Mouse (Mus musculus) kidney, embryonic 16.5 days (tissue): ENCODE measurements at regions not wholly inside any gene's neighbourhood (a gene's known extent, or its start where the extent isn't known, plus 50 kb on each side); places are given as distances from the start of the nearest gene placed in this dataset.
A peak's percentile ranks its signal among the peaks of the same experiment; 100 is the strongest.

Experiments used
- ATAC-seq: fragments of 200-750 bp; cut with Nextera tagmentation; 2 replicates; pipeline ENCODE4 v1.8.0; 2017; ENCODE audit warnings: moderate TSS enrichment; ENCODE audit not compliant: low FRiP score, low TSS enrichment
- H3K27ac ChIP-seq: fragments of 300-500 bp; sonication (generic); 2 replicates; pipeline ENCODE4 v1.5.1; 2014; ENCODE audit warnings: low read length
- H3K27me3 ChIP-seq: fragments of 300-500 bp; sonication (generic); 2 replicates; pipeline ENCODE4 v1.6.1; 2014; ENCODE audit warnings: low read length, control low read depth, mixed read lengths; ENCODE audit not compliant: insufficient read depth
- H3K36me3 ChIP-seq: fragments of 300-500 bp; sonication (generic); 2 replicates; pipeline ENCODE4 v1.6.1; 2014; ENCODE audit warnings: low read length, control low read depth, mixed read lengths; ENCODE audit not compliant: insufficient read depth
- H3K4me1 ChIP-seq: fragments of 300-500 bp; sonication (generic); 2 replicates; pipeline ENCODE4 v1.6.1; 2014; ENCODE audit warnings: low read length, control low read depth, mixed read lengths; ENCODE audit not compliant: insufficient read depth
- H3K4me2 ChIP-seq: fragments of 300-500 bp; sonication (generic); replicated peaks from 2 replicates; pipeline ENCODE4 v1.6.1; 2014; ENCODE audit warnings: low read depth, low read length
- H3K4me3 ChIP-seq: fragments of 300-500 bp; sonication (generic); 2 replicates; pipeline ENCODE4 v1.5.1; 2014; ENCODE audit warnings: mild to moderate bottlenecking, low read length
- H3K9ac ChIP-seq: fragments of 300-500 bp; sonication (generic); replicated peaks from 2 replicates; pipeline ENCODE4 v1.6.1; 2014; ENCODE audit warnings: low read length
- H3K9me3 ChIP-seq: fragments of 300-500 bp; sonication (generic); 2 replicates; pipeline ENCODE4 v1.6.1; 2016; ENCODE audit warnings: low read length, control low read depth
- WGBS: fragments of 180-500 bp; shearing (Covaris S2); extraction: QIAGEN DNeasy Blood & Tissue Kit; methylation state at CpG from one replicate; pipeline ENCODE4 v1.1.7; 2014; 5-methylcytosine and 5-hydroxymethylcytosine counted together

GRCm38 (mm10) chr8:25329791-25330190 lies 505.6 kb upstream of the Adam5 start:
- H3K27ac ChIP-seq = peak overlapping the region; percentile 59
- WGBS = 31% methylated on average over 1 of the region's 1 CpGs

GRCm38 (mm10) chr8:25328318-25328717 lies 504.1 kb upstream of the Adam5 start:
- no peaks in the 10 kb centered on the region for H3K36me3 ChIP-seq
- peaks cover 40% of the 10 kb centered on the region for H3K4me1 ChIP-seq
- no peak overlapping the region for H3K4me2 ChIP-seq
- ATAC-seq = no peak
- H3K9me3 ChIP-seq = no peaks in the 10 kb centered on the region
- H3K27ac ChIP-seq = no peak overlapping the region
- no peak overlapping the region for H3K9ac ChIP-seq
- H3K4me3 ChIP-seq = no peak overlapping the region
- H3K27me3 ChIP-seq = no peaks in the 10 kb centered on the region
- WGBS = 75% methylated on average over 3 of the region's 3 CpGs

More at GRCm38 (mm10) chr8:25329791-25330190, 505.6 kb upstream of the Adam5 start:
- no peaks in the 10 kb centered on the region for H3K9me3 ChIP-seq
- no peak overlapping the region for H3K9ac ChIP-seq
- no peak overlapping the region for H3K4me2 ChIP-seq
- no peaks in the 10 kb centered on the region for H3K27me3 ChIP-seq
- H3K36me3 ChIP-seq = no peaks in the 10 kb centered on the region
- H3K4me3 ChIP-seq = no peak overlapping the region
- H3K4me1 ChIP-seq = peaks cover 36% of the 10 kb centered on the region
- no peak for ATAC-seq

DNA sequence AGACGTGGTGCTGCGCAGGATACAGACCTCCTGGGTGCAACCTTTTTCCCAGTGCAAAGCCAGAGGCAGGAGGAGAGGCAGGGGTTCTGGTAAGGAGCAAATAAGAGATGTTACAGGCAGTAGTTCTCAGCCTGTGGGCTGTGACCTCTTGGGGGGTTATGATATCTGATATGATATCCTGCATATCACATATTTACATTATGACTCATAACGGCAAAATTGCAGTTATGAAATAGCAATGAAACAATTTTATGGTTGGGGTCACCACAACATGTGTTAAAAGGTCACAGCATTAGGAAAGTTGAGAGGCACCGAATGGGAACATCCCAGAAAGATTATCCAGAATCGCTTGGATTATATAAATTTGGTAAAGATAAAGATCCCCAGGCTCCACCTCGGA lies 502.8 kb upstream of the Adam5 start:
- Histone ChIP-seq H3K4me2 (no peak overlapping the region), H3K27me3 (no peaks in the 10 kb centered on the region), H3K4me1 (peaks cover 32% of the 10 kb centered on the region), H3K4me3 (no peak overlapping the region), H3K9ac (no peak overlapping the region), H3K27ac (no peak overlapping the region), H3K36me3 (no peaks in the 10 kb centered on the region), H3K9me3 (no peaks in the 10 kb centered on the region)
- no peak for ATAC-seq
- 85% methylated on average over 6 of the region's 6 CpGs for WGBS

GRCm38 (mm10) chr8:25326257-25326656 lies 502.1 kb upstream of the Adam5 start:
- no peaks in the 10 kb centered on the region for H3K36me3 ChIP-seq
- H3K4me3 ChIP-seq = no peak overlapping the region
- peaks cover 27% of the 10 kb centered on the region for H3K4me1 ChIP-seq
- 74% methylated on average over 12 of the region's 12 CpGs for WGBS
- no peaks in the 10 kb centered on the region for H3K9me3 ChIP-seq
- H3K27me3 ChIP-seq = no peaks in the 10 kb centered on the region
- H3K9ac ChIP-seq = no peak overlapping the region
- ATAC-seq = no peak
- no peak overlapping the region for H3K4me2 ChIP-seq
- H3K27ac ChIP-seq = no peak overlapping the region

GRCm38 (mm10) chr8:25324731-25325130 lies 500.6 kb upstream of the Adam5 start:
- no peak overlapping the region for H3K27ac ChIP-seq
- WGBS = 77% methylated on average over 9 of the region's 9 CpGs

DNA sequence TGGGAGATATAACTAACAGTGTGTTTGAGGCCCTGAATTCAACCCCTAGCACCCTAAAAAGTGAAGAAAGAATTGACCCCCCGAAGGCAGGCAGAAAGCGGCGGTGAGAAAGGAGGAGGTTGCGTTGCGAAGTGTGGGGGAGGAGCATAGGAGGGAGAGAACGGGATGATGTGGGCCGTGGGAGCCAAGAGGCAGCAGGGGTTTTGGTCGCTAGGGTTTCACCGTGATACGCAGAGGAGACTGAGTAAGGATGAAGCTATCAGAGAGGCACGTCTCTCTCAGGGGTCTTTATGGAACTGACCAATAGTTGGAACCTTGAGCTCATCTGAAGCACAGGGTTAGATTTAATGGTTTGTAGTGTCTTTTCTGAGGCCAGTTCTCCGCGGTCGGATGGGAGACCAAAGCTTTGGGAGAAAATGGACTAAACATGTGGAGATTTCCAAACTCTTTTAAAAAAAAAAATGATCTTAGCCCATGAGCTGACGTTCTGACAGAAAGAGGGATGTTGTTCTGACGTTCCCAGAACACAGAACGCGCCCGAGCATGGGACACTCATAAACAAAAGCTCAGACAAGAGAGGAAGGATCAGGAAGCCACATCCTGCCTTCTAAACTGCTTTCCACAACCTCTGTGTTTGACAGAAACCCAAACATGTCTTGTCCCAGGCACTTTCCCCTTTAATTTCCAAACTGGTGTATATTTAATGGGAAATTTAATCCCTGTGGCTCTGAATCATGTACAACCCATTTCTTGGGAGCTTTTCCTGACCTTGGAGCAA lies 499.7 kb upstream of the Adam5 start:
- WGBS = 28% methylated on average over 19 of the region's 19 CpGs
- 0 out of 2 replicates have a peak overlapping the region, but pooled peaks have one; percentile 3 for H3K4me3 ChIP-seq
- peaks cover 6% of the 10 kb centered on the region; the same call in 1 of the 2 replicates for H3K9me3 ChIP-seq
- no peaks in the 10 kb centered on the region for H3K36me3 ChIP-seq
- no peaks in the 10 kb centered on the region for H3K27me3 ChIP-seq
- H3K4me1 ChIP-seq = peaks cover 5% of the 10 kb centered on the region; the same call in 1 of the 2 replicates
- ATAC-seq = 0 out of 2 replicates have a peak, but pooled peaks have one; percentile 59
- peak overlapping the region; percentile 33 for H3K4me2 ChIP-seq
- no peak overlapping the region for H3K27ac ChIP-seq
- H3K9ac ChIP-seq = no peak overlapping the region

More at GRCm38 (mm10) chr8:25324731-25325130, 500.6 kb upstream of the Adam5 start:
- peaks cover 6% of the 10 kb centered on the region; the same call in 1 of the 2 replicates for H3K9me3 ChIP-seq
- H3K9ac ChIP-seq = no peak overlapping the region
- no peaks in the 10 kb centered on the region for H3K27me3 ChIP-seq
- no peak for ATAC-seq
- H3K4me1 ChIP-seq = peaks cover 12% of the 10 kb centered on the region
- H3K4me3 ChIP-seq = no peak overlapping the region
- no peaks in the 10 kb centered on the region for H3K36me3 ChIP-seq
- H3K4me2 ChIP-seq = no peak overlapping the region

GRCm38 (mm10) chr8:25316383-25316782 lies 492.2 kb upstream of the Adam5 start:
- Histone ChIP-seq H3K9me3 (peaks cover 6% of the 10 kb centered on the region; the same call in 1 of the 2 replicates), H3K36me3 (no peaks in the 10 kb centered on the region), H3K9ac (no peak overlapping the region), H3K27me3 (no peaks in the 10 kb centered on the region), H3K27ac (no peak overlapping the region), H3K4me1 (peaks cover 3% of the 10 kb centered on the region; the same call in 1 of the 2 replicates), H3K4me3 (no peak overlapping the region), H3K4me2 (no peak overlapping the region)
- ATAC-seq = no peak
- 83% methylated on average over 4 of the region's 4 CpGs for WGBS

- ATAC-seq = peak; percentile 63; the same call in 1 of the 2 replicates
- peaks cover 10% of the 10 kb centered on the region for H3K4me1 ChIP-seq
- WGBS = 20% methylated on average over 12 of the region's 12 CpGs
- H3K4me2 ChIP-seq = peak overlapping the region; percentile 35; the same call in 1 of the 2 replicates
- H3K27ac ChIP-seq = peak overlapping the region; percentile 76
- H3K4me3 ChIP-seq = no peak overlapping the region
- no peak overlapping the region for H3K9ac ChIP-seq
- H3K27me3 ChIP-seq = no peaks in the 10 kb centered on the region
- no peaks in the 10 kb centered on the region for H3K36me3 ChIP-seq
- no peaks in the 10 kb centered on the region for H3K9me3 ChIP-seq
Observed at GRCm38 (mm10) chr8:25311811-25312533, 487.8 kb upstream of the Adam5 start.

DNA sequence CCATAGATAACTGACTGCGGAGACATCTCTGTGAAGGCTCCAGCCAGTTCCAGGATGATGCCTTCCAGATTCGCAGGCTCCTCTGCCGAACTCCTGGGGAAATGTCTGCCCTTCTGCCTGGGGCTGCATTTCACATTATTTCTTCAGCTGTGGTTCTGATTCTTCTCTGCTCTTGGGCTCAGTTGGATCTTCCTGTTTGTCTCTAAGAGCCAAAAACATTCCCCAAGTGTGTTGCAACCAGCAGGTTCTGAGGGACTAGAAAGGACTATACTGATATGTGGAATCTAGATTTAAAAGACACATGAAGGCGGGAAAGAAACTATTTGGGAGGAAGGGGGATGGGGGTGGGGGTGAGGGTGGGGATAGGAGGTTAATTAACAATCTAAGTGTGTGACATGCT lies 483.8 kb upstream of the Adam5 start:
- ATAC-seq = no peak
- Histone ChIP-seq H3K9me3 (no peaks in the 10 kb centered on the region), H3K9ac (no peak overlapping the region), H3K36me3 (no peaks in the 10 kb centered on the region), H3K4me3 (no peak overlapping the region), H3K4me2 (no peak overlapping the region), H3K27me3 (no peaks in the 10 kb centered on the region), H3K27ac (no peak overlapping the region), H3K4me1 (peaks cover 25% of the 10 kb centered on the region)
- 92% methylated on average over 4 of the region's 4 CpGs for WGBS

DNA sequence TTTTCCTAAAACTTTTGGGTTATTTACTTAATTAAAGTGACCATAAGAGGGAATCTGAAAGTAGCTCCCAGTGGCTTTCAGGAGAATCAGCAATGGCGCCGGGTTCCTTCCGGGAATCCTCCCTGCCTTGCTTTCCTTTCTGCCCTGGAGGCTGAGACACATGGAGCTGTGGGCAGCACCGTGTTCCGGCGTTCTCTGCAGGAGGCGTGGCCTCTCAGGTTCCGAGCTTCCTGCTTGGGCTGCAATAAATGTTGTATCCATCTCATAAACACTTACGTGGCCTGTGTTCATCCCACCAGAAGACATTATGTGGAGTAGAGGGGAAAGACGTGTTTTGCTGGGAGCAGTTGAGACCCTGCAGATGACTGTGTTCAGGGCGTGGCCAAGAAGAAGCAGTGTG lies 483.3 kb upstream of the Adam5 start:
- Histone ChIP-seq H3K4me3 (no peak overlapping the region), H3K27me3 (no peaks in the 10 kb centered on the region), H3K36me3 (no peaks in the 10 kb centered on the region), H3K27ac (no peak overlapping the region), H3K4me1 (peaks cover 25% of the 10 kb centered on the region), H3K4me2 (no peak overlapping the region), H3K9ac (no peak overlapping the region), H3K9me3 (no peaks in the 10 kb centered on the region)
- ATAC-seq = no peak
- whole genome bisulfite sequencing = 76% methylated on average over 11 of the region's 11 CpGs
